Mouse (Mus musculus) Patski (cell line): ENCODE measurements around the gene Acacb. TPM values are rescaled to one million over a fixed set of nuclear protein-coding genes. Genes with fewer than 3 reads are reported as not detected.

Experiments
- ATAC-seq: fragments of 100-300 bp; one replicate; pipeline ENCODE4 v1.8.0; 2021
- CTCF ChIA-PET: fragments of 350-600 bp; sonication (Branson Sonifier 250); formaldehyde crosslinking; loops from one replicate; lab custom pipeline; 2022; ENCODE audit warnings: inconsistent platforms; lab: Charles Lee
- POLR2A ChIA-PET: fragments of 350-600 bp; sonication (Branson Sonifier 250); formaldehyde crosslinking; loops from one replicate; lab custom pipeline; 2022; ENCODE audit warnings: antibody characterized with exemption, inconsistent platforms; lab: Charles Lee
- DNase-seq: peaks from one replicate; pipeline ENCODE4 v3.0.0-alpha.2; 2011; ENCODE audit warnings: low read depth, low spot score
- H3K27me3 ChIP-seq: fragments of 371-371 bp; one replicate; pipeline ENCODE4 v1.5.1; 2021
- CTCF ChIP-seq: fragments of 100-300 bp; IDR thresholded peaks from one replicate; pipeline ENCODE4 v1.5.1; 2021
- in situ Hi-C: fragments of 300-500 bp; cut with MboI; formaldehyde crosslinking; loops from 3 replicates; pipeline ENCODE4 v1.11.1; 2018; ENCODE audit warnings: low pct_unique_long_range_greater_than_20kb, mixed read lengths
- polyA plus RNA-seq: library from polyadenylated mRNA; unstranded; gene quantifications from one replicate; pipeline ENCODE4 v1.2.3, GENCODE M21; 2021

The Acacb gene
- polyA plus RNA-seq, 1 experiment from 2014 or later: 13.4 TPM

GRCm38 (mm10) chr5:114134091-114134534 lies 12.2 kb upstream of the Acacb start:
- in situ Hi-C loops: no loop called here
- ATAC-seq: no peak
- ChIA-PET CTCF (interaction anchor here (0.7 to 1.4 kb wide), 3 partner anchors 9 to 88 kb away, joined by 3 to 4 read pairs (median 3); no protein-coding TSS in a partner anchor), POLR2A (no interaction called here)
- DNase-seq: no peak
- H3K27me3 ChIP-seq: no peaks in the 10 kb centered on the region
- no peak for TF ChIP-seq CTCF

GRCm38 (mm10) chr5:114135516-114135915 lies 10.8 kb upstream of the Acacb start:
- DNase-seq (no peak), ATAC-seq (no peak)
- in situ Hi-C loops: no loop called here
- ChIA-PET CTCF (interaction anchor here (1.1 kb wide), 1 partner anchor 27 kb away, joined by 3 read pairs; no protein-coding TSS in a partner anchor), POLR2A (no interaction called here)
- TF ChIP-seq CTCF: no peak
- no peaks in the 10 kb centered on the region for H3K27me3 ChIP-seq

GRCm38 (mm10) chr5:114137481-114138276 lies 8.7 kb upstream of the Acacb start:
- H3K27me3 ChIP-seq: no peaks in the 10 kb centered on the region
- no peak for DNase-seq
- in situ Hi-C loops: no loop called here
- TF ChIP-seq CTCF: no peak
- ChIA-PET CTCF (interaction anchor here (0.8 kb wide), 1 partner anchor 91 kb away, joined by 3 read pairs; no protein-coding TSS in a partner anchor), POLR2A (no interaction called here)
- no peak for ATAC-seq

GRCm38 (mm10) chr5:114138277-114139164 lies 7.8 kb upstream of the Acacb start:
- ATAC-seq (no peak), DNase-seq (no peak)
- H3K27me3 ChIP-seq: no peaks in the 10 kb centered on the region
- ChIA-PET POLR2A (no interaction called here), CTCF (interaction anchor here (0.8 kb wide), 1 partner anchor 92 kb away, joined by 3 read pairs; no protein-coding TSS in a partner anchor)
- in situ Hi-C loops: no loop called here
- TF ChIP-seq CTCF: no peak

GRCm38 (mm10) chr5:114139175-114139574 lies 7.2 kb upstream of the Acacb start:
- no peak for TF ChIP-seq CTCF
- no peak for DNase-seq
- ChIA-PET POLR2A (interaction anchor here (0.9 to 2.1 kb wide), 2 partner anchors 8 to 12 kb away, joined by 3 to 7 read pairs; partner anchors contain the start of gene Ung), CTCF (no interaction called here)
- in situ Hi-C loops: no loop called here
- ATAC-seq: no peak
- H3K27me3 ChIP-seq: no peaks in the 10 kb centered on the region

GRCm38 (mm10) chr5:114147043-114147972 lies 973 bp downstream of the Acacb start:
- ChIA-PET CTCF (interaction anchor here (1.1 kb wide), 1 partner anchor 13 kb away, joined by 3 read pairs; no protein-coding TSS in a partner anchor), POLR2A (no interaction called here)
- H3K27me3 ChIP-seq: no peaks in the 10 kb centered on the region
- DNase-seq (no peak), ATAC-seq (no peak)
- TF ChIP-seq CTCF: no peak
- in situ Hi-C loops: no loop called here

GRCm38 (mm10) chr5:114152359-114153092 lies 6.2 kb downstream of the Acacb start:
- in situ Hi-C loops: no loop called here
- no peaks in the 10 kb centered on the region for H3K27me3 ChIP-seq
- ATAC-seq (peak; percentile 35), DNase-seq (no peak)
- TF ChIP-seq CTCF: no peak
- ChIA-PET POLR2A (interaction anchor here (0.8 kb wide), 1 partner anchor 25 kb away, joined by 3 read pairs; the partner anchor contains the start of gene Alkbh2), CTCF (interaction anchor here (1.2 to 1.3 kb wide), 2 partner anchors 11 to 105 kb away, joined by 5 read pairs; no protein-coding TSS in a partner anchor)

GRCm38 (mm10) chr5:114153490-114153889 lies 7.2 kb downstream of the Acacb start:
- ATAC-seq (no peak), DNase-seq (no peak)
- in situ Hi-C loops: no loop called here
- no peak for TF ChIP-seq CTCF
- POLR2A ChIA-PET: no interaction called here
- no peaks in the 10 kb centered on the region for H3K27me3 ChIP-seq
- CTCF ChIA-PET: interaction anchor here (0.7 to 1.3 kb wide), 5 partner anchors 9 to 106 kb away, joined by 3 to 5 read pairs (median 3); no protein-coding TSS in a partner anchor

- in situ Hi-C loops: no loop called here
- no peaks in the 10 kb centered on the region for H3K27me3 ChIP-seq
- no peak for TF ChIP-seq CTCF
- DNase-seq (no peak), ATAC-seq (no peak)
- CTCF ChIA-PET: no interaction called here
- POLR2A ChIA-PET: no interaction called here
These were observed 8.4 kb downstream of the Acacb start for GRCm38 (mm10) chr5:114154765-114155164.
